Mouse (Mus musculus): ENCODE results near the gene Qrfpr.

Gene Qrfpr

GRCm38 (mm10) chr3:36150934-36151686 is 71.0 kb downstream of the Qrfpr start, which contains the start of gene D3Ertd254e:
Gene D3Ertd254e, plus strand, starts transcription at chr3:36151017.
- no peak for DNase-seq (ENCODE audit: extremely low read depth, low read depth, low spot score)

- no peak for DNase-seq (ENCODE audit: extremely low read depth, low read depth, low spot score)
Observed at GRCm38 (mm10) chr3:36150537-36150933, 71.6 kb downstream of the Qrfpr start.

- DNase-seq (ENCODE audit: extremely low read depth, low read depth, low spot score) = peak; percentile 89
Observed at GRCm38 (mm10) chr3:36138996-36139395, 83.1 kb downstream of the Qrfpr start.

- peak; percentile 94 for DNase-seq (ENCODE audit: extremely low read depth, low read depth, low spot score)
Observed at GRCm38 (mm10) chr3:36138171-36138660, 83.9 kb downstream of the Qrfpr start.

- DNase-seq (ENCODE audit: extremely low read depth, low read depth, low spot score) = no peak
Observed at GRCm38 (mm10) chr3:36137560-36137959, 84.6 kb downstream of the Qrfpr start.

GRCm38 (mm10) chr3:36136152-36136551 is 86.0 kb downstream of the Qrfpr start:
- no peak for DNase-seq (ENCODE audit: extremely low read depth, low read depth, low spot score)
